Mouse (Mus musculus): ENCODE data around the gene C130073F10Rik.
"Not testable (repeated sequence)": the region's sequence is repeated elsewhere in the genome, so short reads cannot be mapped to it uniquely, and the experiment has no call there.

C130073F10Rik gene

GRCm38 (mm10) chr4:101893656-101894420 is at the start of gene C130073F10Rik:
Gene C130073F10Rik, minus strand, starts transcription at chr4:101893789.
- DNase-seq (ENCODE audit: extremely low read depth, low read depth) = no peak

- not testable (repeated sequence) for DNase-seq (ENCODE audit: extremely low read depth, low read depth)
Measured at GRCm38 (mm10) chr4:101940107-101940506, 46.5 kb upstream of the C130073F10Rik start, which contains the start of gene Gm12794. Gene Gm12794, plus strand, starts transcription at chr4:101940407.

- not testable (repeated sequence) for DNase-seq (ENCODE audit: extremely low read depth, low read depth)
Measured at GRCm38 (mm10) chr4:101908821-101909220, 15.2 kb upstream of the C130073F10Rik start, which contains the start of gene Gm12800. Gene Gm12800, plus strand, starts transcription at chr4:101909121.

GRCm38 (mm10) chr4:101889377-101889776 is 4.2 kb downstream of the C130073F10Rik start:
- DNase-seq (ENCODE audit: extremely low read depth, low read depth) = no peak

GRCm38 (mm10) chr4:101883641-101884040 is 9.9 kb downstream of the C130073F10Rik start:
- no peak for DNase-seq (ENCODE audit: extremely low read depth, low read depth)

- not testable (repeated sequence) for DNase-seq (ENCODE audit: extremely low read depth, low read depth)
Measured at GRCm38 (mm10) chr4:101875687-101876086, 17.9 kb downstream of the C130073F10Rik start.

- not testable (repeated sequence) for DNase-seq (ENCODE audit: extremely low read depth, low read depth)
Measured at GRCm38 (mm10) chr4:101872031-101872430, 21.6 kb downstream of the C130073F10Rik start.

- DNase-seq (ENCODE audit: extremely low read depth, low read depth) = no peak
Measured at GRCm38 (mm10) chr4:101862289-101862688, 31.3 kb downstream of the C130073F10Rik start.

GRCm38 (mm10) chr4:101860873-101861272 is 32.7 kb downstream of the C130073F10Rik start:
- DNase-seq (ENCODE audit: extremely low read depth, low read depth) = no peak

- DNase-seq (ENCODE audit: extremely low read depth, low read depth) = no peak
Measured at GRCm38 (mm10) chr4:101850908-101851307, 42.7 kb downstream of the C130073F10Rik start.

GRCm38 (mm10) chr4:101843923-101844322 is 49.7 kb downstream of the C130073F10Rik start, which contains the start of gene B020004J07Rik:
Gene B020004J07Rik, minus strand, starts transcription at chr4:101844023.
- not testable (repeated sequence) for DNase-seq (ENCODE audit: extremely low read depth, low read depth)

Data from MEL-GATA-1-ER (cell line).